Mouse (Mus musculus) left cerebral cortex, adult 2 months (tissue): ENCODE measurements around the gene Msh2. TPM values are rescaled to one million over a fixed set of nuclear protein-coding genes. Genes with fewer than 3 reads are reported as not detected.
A peak's percentile ranks its signal among the peaks of the same experiment; 100 is the strongest.

ENCODE experiments used
- DNase-seq, 2 experiments: peaks; one replicate each; pipeline ENCODE4 v3.0.0; 2021 to 2022; ENCODE audit warnings: low spot score in 2 of 2, mixed read lengths in 1 of 2; ENCODE audit errors: extremely low spot score in 1 of 2
- H3K27ac ChIP-seq: fragments of 200-600 bp; 2 replicates; pipeline ENCODE4 v1.8.1; 2022
- H3K4me3 ChIP-seq: fragments of 200-600 bp; 2 replicates; pipeline ENCODE4 v1.8.1; 2022
- CTCF ChIP-seq: fragments of 200-600 bp; IDR thresholded peaks from 2 replicates; pipeline ENCODE4 v1.8.1; 2022; ENCODE audit warnings: antibody characterized with exemption, mild to moderate bottlenecking, moderate library complexity
- intact Hi-C: fragments of 180-260 bp; cut with DNase I; formaldehyde crosslinking; loops from one replicate; pipeline ENCODE4 v1.15.1; 2025
- total RNA-seq, 2 experiments: library from RNA; stranded (reverse); gene quantifications; 2 replicates each; pipeline ENCODE4 v1.2.3; 2021

The Msh2 gene
- total RNA-seq, 2 experiments from 2014 or later, result 29.9 to 40.3 TPM

- TF ChIP-seq CTCF, result no peak
- peak in 1 of 2 experiments; percentile 39 for DNase-seq
- intact Hi-C loops, result loop anchor here (1.0 to 10.0 kb wide), 4 partner anchors 18 to 148 kb away; partner anchors contain the start of gene Kcnk12
- Histone ChIP-seq H3K4me3 (no peak overlapping the region), H3K27ac (peak overlapping the region; percentile 69)
Measured at GRCm38 (mm10) chr17:87726489-87727356, 54.6 kb downstream of the Msh2 start.

- intact Hi-C loops, result no loop called here
- DNase-seq, result no peak
- Histone ChIP-seq H3K27ac (no peak overlapping the region), H3K4me3 (no peak overlapping the region)
- no peak for TF ChIP-seq CTCF
Measured at GRCm38 (mm10) chr17:87731962-87732361, 59.8 kb downstream of the Msh2 start.

GRCm38 (mm10) chr17:87734471-87734870, 62.3 kb downstream of the Msh2 start:
- Histone ChIP-seq H3K4me3 (no peak overlapping the region), H3K27ac (no peak overlapping the region)
- DNase-seq, result no peak
- TF ChIP-seq CTCF, result no peak
- intact Hi-C loops, result no loop called here

GRCm38 (mm10) chr17:87737144-87737543, 65.0 kb downstream of the Msh2 start:
- intact Hi-C loops, result no loop called here
- H3K4me3 ChIP-seq, result no peak overlapping the region
- no peak overlapping the region for H3K27ac ChIP-seq
- no peak for DNase-seq
- TF ChIP-seq CTCF, result no peak

- no peak for DNase-seq
- intact Hi-C loops, result no loop called here
- H3K4me3 ChIP-seq, result no peak overlapping the region
- no peak overlapping the region for H3K27ac ChIP-seq
- TF ChIP-seq CTCF, result peak; percentile 44
Measured at GRCm38 (mm10) chr17:87739835-87740234, 67.7 kb downstream of the Msh2 start.

GRCm38 (mm10) chr17:87744985-87745925, 73.1 kb downstream of the Msh2 start:
- intact Hi-C loops, result loop anchor here (2.0 kb wide), 3 partner anchors 18 to 52 kb away; partner anchors contain the start of gene Kcnk12
- DNase-seq, result peak; percentile 66 to 72
- no peak for TF ChIP-seq CTCF
- Histone ChIP-seq H3K4me3 (peak overlapping the region; percentile 53), H3K27ac (peak overlapping the region; percentile 81)

- peak overlapping the region; percentile 81 for H3K27ac ChIP-seq
- intact Hi-C loops, result loop anchor here (2.0 kb wide), 4 partner anchors 17 to 51 kb away; partner anchors contain the start of gene Kcnk12
- TF ChIP-seq CTCF, result peak; percentile 22
- peak overlapping the region; percentile 53 for H3K4me3 ChIP-seq
- peak; percentile 61 to 79 for DNase-seq
Measured at GRCm38 (mm10) chr17:87745926-87746888, 74.1 kb downstream of the Msh2 start.

GRCm38 (mm10) chr17:87760315-87760714, 88.2 kb downstream of the Msh2 start:
- no peak for DNase-seq
- TF ChIP-seq CTCF, result no peak
- H3K27ac ChIP-seq, result no peak overlapping the region
- H3K4me3 ChIP-seq, result no peak overlapping the region
- intact Hi-C loops, result no loop called here

GRCm38 (mm10) chr17:87763146-87763545, 91.0 kb downstream of the Msh2 start:
- intact Hi-C loops, result loop anchor here (2.0 kb wide), 1 partner anchor 16 kb away; no protein-coding TSS in a partner anchor
- peak overlapping the region; percentile 50 for H3K27ac ChIP-seq
- no peak overlapping the region for H3K4me3 ChIP-seq
- TF ChIP-seq CTCF, result no peak
- DNase-seq, result peak; percentile 34 to 55

- no peak for TF ChIP-seq CTCF
- intact Hi-C loops, result no loop called here
- no peak for DNase-seq
- H3K27ac ChIP-seq, result no peak overlapping the region
- H3K4me3 ChIP-seq, result no peak overlapping the region
Measured at GRCm38 (mm10) chr17:87765031-87765430, 92.9 kb downstream of the Msh2 start.

- no peak for TF ChIP-seq CTCF
- DNase-seq, result no peak
- intact Hi-C loops, result no loop called here
- no peak overlapping the region for H3K4me3 ChIP-seq
- no peak overlapping the region for H3K27ac ChIP-seq
Measured at GRCm38 (mm10) chr17:87766888-87767287, 94.8 kb downstream of the Msh2 start.
